Mouse (Mus musculus) gastrocnemius, postnatal 10 days (tissue): ENCODE measurements around the gene Arhgef3. TPM values are rescaled to one million over a fixed set of nuclear protein-coding genes. Genes with fewer than 3 reads are reported as not detected.

Experiments used
- DNase-seq: peaks from one replicate; pipeline ENCODE4 v3.0.0; 2021; ENCODE audit warnings: mixed read lengths
- microRNA-seq, 2 experiments: library from miRNA; unstranded; fragments of <30 nt; microRNA quantifications; one replicate each; pipeline ENCODE4 v1.2.0; 2021
- total RNA-seq, 2 experiments: library from RNA; stranded (reverse); gene quantifications; 2 replicates each; pipeline ENCODE4 v1.2.3; 2021

Arhgef3 gene
- total RNA-seq, 2 experiments from 2014 or later: 15.6 to 18.1 TPM

GRCm38 (mm10) chr14:27430280-27430679, 315.6 kb downstream of the Arhgef3 start:
- no peak for DNase-seq

DNA sequence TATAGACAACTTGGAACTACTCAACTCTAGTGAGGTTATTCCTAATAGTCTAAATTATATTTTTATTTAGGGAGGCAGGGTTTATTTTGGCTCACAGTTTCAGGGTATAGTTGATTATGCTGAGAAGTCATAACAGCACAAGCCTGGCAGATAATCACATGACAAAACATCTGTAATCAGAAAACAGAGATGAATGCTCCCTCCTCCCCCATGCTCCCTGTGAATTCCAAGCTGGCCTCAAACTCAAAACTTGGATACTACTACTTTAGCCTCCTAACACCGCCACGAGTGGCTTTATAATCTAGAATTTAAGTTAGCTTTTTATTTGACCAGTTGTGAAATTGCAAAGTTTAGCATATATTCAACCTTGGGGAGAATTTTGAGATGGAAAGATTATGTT, 317.4 kb downstream of the Arhgef3 start:
- DNase-seq: no peak

- no peak for DNase-seq
These were observed 321.4 kb downstream of the Arhgef3 start for GRCm38 (mm10) chr14:27436116-27436515.

- DNase-seq: no peak
These were observed 322.1 kb downstream of the Arhgef3 start for GRCm38 (mm10) chr14:27436826-27437225.

- no peak for DNase-seq
These were observed 326.2 kb downstream of the Arhgef3 start for GRCm38 (mm10) chr14:27440921-27441320.

GRCm38 (mm10) chr14:27444851-27445281, 330.2 kb downstream of the Arhgef3 start:
- no peak for DNase-seq

DNA sequence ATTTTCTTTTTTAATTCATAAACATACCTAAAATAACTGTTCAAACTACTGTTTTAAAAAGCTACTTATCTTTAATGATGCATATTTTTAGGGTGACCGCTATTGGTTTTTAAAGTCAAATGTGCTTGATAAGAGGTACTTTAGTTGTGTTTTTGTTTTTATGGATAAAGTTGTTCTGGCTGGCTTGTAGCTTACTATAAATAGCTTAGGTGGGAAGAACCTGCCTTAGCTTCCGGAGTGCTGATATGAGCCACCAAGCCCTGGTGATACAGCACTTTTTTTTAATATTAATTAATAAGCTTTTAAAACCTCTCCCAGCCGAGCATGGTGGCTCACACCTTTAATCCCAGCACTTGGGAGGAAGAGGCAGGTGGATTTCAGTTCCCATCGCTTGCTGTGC, 332.3 kb downstream of the Arhgef3 start:
- DNase-seq: no peak

Small RNAs within 50 kb of the gene (microRNA-seq; reads per million reads assigned to microRNA genes)
- gene Gm23633: 0 reads per million in 2 experiments

Other genes starting within 250 kb of the Arhgef3 start
- gene Asb14, start 220.3 kb upstream of the Arhgef3 start, total RNA-seq: 10 to 100 TPM; 18.2 to 23.9 TPM
- gene Appl1, start 143.7 kb upstream of the Arhgef3 start, total RNA-seq: 10 to 100 TPM; 19.0 to 28.3 TPM
- gene Hesx1, start 120.5 kb upstream of the Arhgef3 start, total RNA-seq: not detected
- 1 to 10 TPM; 6.5 to 7.1 TPM for gene Il17rd, start 76.0 kb upstream of the Arhgef3 start, total RNA-seq